Mouse (Mus musculus) MEL (cell line): ENCODE results near the gene Gprc5a.

Experiments used
- CTCF ChIP-seq, 3 experiments: IDR thresholded peaks in 2 of 3; conservative IDR thresholded peaks in 1 of 3; 2 replicates each; pipeline ENCODE4 v1.5.1; 2011 to 2012; ENCODE audit warnings: low read length in 3 of 3, low read depth in 2 of 3, mild to moderate bottlenecking in 2 of 3, improper control_type of control experiment in 1 of 3, inconsistent platforms in 1 of 3, mixed read lengths in 1 of 3, moderate library complexity in 1 of 3; ENCODE audit not compliant: control insufficient read depth in 1 of 3, insufficient read depth in 1 of 3, poor library complexity in 1 of 3, severe bottlenecking in 1 of 3
- EP300 ChIP-seq, 2 experiments: IDR thresholded peaks; 2 replicates each; pipeline ENCODE4 v1.6.1; 2011; ENCODE audit warnings: improper control_type of control experiment in 2 of 2, low read length in 2 of 2, low read depth in 1 of 2, mild to moderate bottlenecking in 1 of 2
- GABPA ChIP-seq: IDR thresholded peaks from 2 replicates; pipeline ENCODE4 v1.6.1; 2012; ENCODE audit warnings: low read depth, mild to moderate bottlenecking, inconsistent platforms, low read length, improper control_type of control experiment, moderate library complexity
- HCFC1 ChIP-seq: IDR thresholded peaks from 2 replicates; pipeline ENCODE4 v1.6.1; 2012; ENCODE audit warnings: low read depth, mild to moderate bottlenecking, inconsistent platforms, low read length, improper control_type of control experiment, moderate library complexity
- MXI1 ChIP-seq: IDR thresholded peaks from 2 replicates; pipeline ENCODE4 v1.6.1; 2011; ENCODE audit warnings: mild to moderate bottlenecking, low read depth, low read length, improper control_type of control experiment
- POLR2A ChIP-seq, 2 experiments: IDR thresholded peaks; 2 replicates each; pipeline ENCODE4 v1.6.1; 2011 to 2012; ENCODE audit warnings: low read length in 2 of 2, mild to moderate bottlenecking in 2 of 2, control low read depth in 1 of 2, improper control_type of control experiment in 1 of 2, low read depth in 1 of 2, moderate library complexity in 1 of 2; ENCODE audit not compliant: control insufficient read depth in 1 of 2, insufficient read depth in 1 of 2, poor library complexity in 1 of 2
- USF1 ChIP-seq: IDR thresholded peaks from 2 replicates; pipeline ENCODE4 v1.6.1; 2014; ENCODE audit warnings: low read depth, mild to moderate bottlenecking, inconsistent platforms, low read length, improper control_type of control experiment, moderate library complexity

- TF ChIP-seq GABPA (no peak), MXI1 (no peak), HCFC1 (no peak), POLR2A (IDR thresholded peaks at IDR 0.05; ENCODE audit: control insufficient read depth in 1 of 2, insufficient read depth in 1 of 2, low read depth in 1 of 2, low read length in 2 of 2, poor library complexity in 1 of 2) (no peak), CTCF (IDR thresholded peaks at IDR 0.05 in 2 of 3, conservative IDR thresholded peaks at IDR 0.05 in 1 of 3; ENCODE audit: control insufficient read depth in 1 of 3, insufficient read depth in 1 of 3, low read depth in 2 of 3, low read length in 3 of 3, poor library complexity in 1 of 3, severe bottlenecking in 1 of 3) (no peak), USF1 (no peak), EP300 (IDR thresholded peaks at IDR 0.05; ENCODE audit: low read depth in 1 of 2, low read length in 2 of 2) (no peak)
Observed at GRCm38 (mm10) chr6:135133086-135133485, 67.6 kb downstream of the Gprc5a start.
